Mouse (Mus musculus) hindbrain, embryonic 14.5 days (tissue): Measurements from ENCODE around the gene Pole. TPM values are rescaled to one million over a fixed set of nuclear protein-coding genes. Genes with fewer than 3 reads are reported as not detected.

Source experiments
- ATAC-seq: fragments of 200-750 bp; cut with Nextera tagmentation; 2 replicates; pipeline ENCODE4 v1.8.0; 2017; ENCODE audit warnings: moderate number of reproducible peaks, mild to moderate bottlenecking, moderate TSS enrichment, moderate library complexity; ENCODE audit not compliant: low FRiP score
- DNase-seq: peaks from one replicate; pipeline ENCODE4 v3.0.0-alpha.2; 2015; ENCODE audit warnings: low spot score
- H3K27ac ChIP-seq: fragments of 300-500 bp; sonication (generic); 2 replicates; pipeline ENCODE4 v1.5.1; 2014; ENCODE audit warnings: mild to moderate bottlenecking, moderate library complexity
- H3K27me3 ChIP-seq: fragments of 300-500 bp; sonication (generic); 2 replicates; pipeline ENCODE4 v1.6.1; 2014; ENCODE audit warnings: mild to moderate bottlenecking, low read length, mixed read lengths; ENCODE audit not compliant: control insufficient read depth, insufficient read depth
- H3K36me3 ChIP-seq: fragments of 300-500 bp; sonication (generic); replicated peaks from 2 replicates; pipeline ENCODE4 v1.6.1; 2014; ENCODE audit not compliant: control insufficient read depth, insufficient read depth
- H3K4me1 ChIP-seq: fragments of 300-500 bp; sonication (generic); replicated peaks from 2 replicates; pipeline ENCODE4 v1.6.1; 2014; ENCODE audit warnings: antibody characterized with exemption, low read length, mixed read lengths; ENCODE audit not compliant: control insufficient read depth, insufficient read depth
- H3K4me2 ChIP-seq: fragments of 300-500 bp; sonication (generic); replicated peaks from 2 replicates; pipeline ENCODE4 v1.6.1; 2014; ENCODE audit warnings: mild to moderate bottlenecking, moderate library complexity
- H3K4me3 ChIP-seq: fragments of 300-500 bp; sonication (generic); replicated peaks from 2 replicates; pipeline ENCODE4 v1.5.1; 2014; ENCODE audit warnings: mild to moderate bottlenecking, low read length
- H3K9ac ChIP-seq: fragments of 300-500 bp; sonication (generic); 2 replicates; pipeline ENCODE4 v1.6.1; 2014
- H3K9me3 ChIP-seq: fragments of 300-500 bp; sonication (generic); 2 replicates; pipeline ENCODE4 v1.6.1; 2016; ENCODE audit warnings: low read length; ENCODE audit not compliant: control insufficient read depth
- WGBS: fragments of 180-500 bp; shearing (Covaris S2); extraction: QIAGEN DNeasy Blood & Tissue Kit; methylation state at CpG from one replicate; pipeline ENCODE4 v1.1.7; 2014; 5-methylcytosine and 5-hydroxymethylcytosine counted together
- polyA plus RNA-seq: library from polyadenylated mRNA; unstranded; fragments of >200 nt; fragmentation: Nextera tagmentation; extraction: Ambion mirVana; gene quantifications from 2 replicates; pipeline ENCODE4 v1.2.1, GENCODE M21; 2014

Pole gene
- polyA plus RNA-seq, 1 experiment from 2014 or later, result 8.2 TPM

GRCm38 (mm10) chr5:110385263-110385662 is 99.2 kb downstream of the Pole start:
- H3K27me3 ChIP-seq, result no peaks in the 10 kb centered on the region
- H3K36me3 ChIP-seq, result peaks cover 4% of the 10 kb centered on the region; the same call in 1 of the 2 replicates
- H3K9ac ChIP-seq, result peak overlapping the region; percentile 79
- H3K27ac ChIP-seq, result no peak overlapping the region
- H3K9me3 ChIP-seq, result no peaks in the 10 kb centered on the region
- DNase-seq (no peak), ATAC-seq (no peak)
- peak overlapping the region; percentile 65 for H3K4me2 ChIP-seq
- WGBS, result 50% methylated on average over 4 of the region's 4 CpGs
- H3K4me3 ChIP-seq, result peak overlapping the region; percentile 67
- peaks cover 26% of the 10 kb centered on the region for H3K4me1 ChIP-seq

DNA sequence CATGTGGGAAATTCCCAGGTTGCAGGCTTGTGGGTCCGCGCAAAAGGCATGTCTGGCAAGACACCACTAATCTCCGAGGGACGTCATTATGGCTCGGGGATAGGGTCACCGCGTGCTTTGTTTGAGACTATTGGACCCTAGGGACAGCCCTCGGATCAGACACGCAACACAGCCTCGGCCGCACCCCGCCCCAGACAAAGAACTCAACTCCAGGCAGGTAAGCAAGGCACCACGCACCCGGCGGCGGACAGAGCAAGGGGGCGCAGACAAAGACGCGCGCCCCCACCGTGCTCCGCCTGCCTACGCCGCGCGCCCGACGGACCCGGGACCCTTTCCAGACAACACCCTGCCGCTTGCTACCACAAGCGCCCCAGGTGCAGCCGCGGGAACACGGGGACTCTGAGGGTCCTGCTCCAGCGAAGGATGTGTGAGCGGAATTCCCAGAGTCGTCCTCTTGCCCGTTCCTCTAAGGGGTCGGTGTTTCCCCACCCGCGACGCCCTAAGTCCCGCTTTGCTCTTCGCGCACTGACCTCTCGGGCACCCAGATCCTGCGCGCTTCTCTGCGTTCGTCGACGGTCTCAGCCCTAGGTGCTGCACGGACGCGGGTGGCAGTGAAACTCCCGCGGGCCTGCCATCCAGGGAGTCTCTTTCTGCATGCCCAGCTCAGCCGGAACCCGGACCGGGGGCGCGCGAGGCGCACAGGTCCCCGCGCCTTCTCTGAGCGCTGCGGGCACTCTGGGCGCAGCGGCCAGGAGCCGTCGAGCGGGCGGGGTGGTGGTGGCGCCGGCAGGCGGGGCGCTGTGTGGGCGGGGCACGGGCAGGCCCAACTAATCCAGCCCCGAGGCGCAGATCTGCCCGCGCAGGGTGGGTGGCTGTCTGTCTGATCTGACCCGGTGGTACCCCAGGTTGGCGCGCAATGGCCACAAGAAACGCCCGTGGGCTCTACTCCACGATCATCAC is 100.5 kb downstream of the Pole start:
- peak; percentile 71 for DNase-seq
- Histone ChIP-seq H3K9ac (peak overlapping the region; percentile 79), H3K4me2 (peak overlapping the region; percentile 65), H3K27me3 (no peaks in the 10 kb centered on the region), H3K4me3 (peak overlapping the region; percentile 67), H3K4me1 (peaks cover 26% of the 10 kb centered on the region), H3K27ac (peak overlapping the region; percentile 71), H3K36me3 (no peaks in the 10 kb centered on the region; the same call in 1 of the 2 replicates), H3K9me3 (no peaks in the 10 kb centered on the region)
- ATAC-seq, result peak; percentile 89
- 1% methylated on average over 90 of the region's 90 CpGs for whole genome bisulfite sequencing

Other genes with a start within 250 kb of the Pole start
- gene Gm17655, start 213.8 kb upstream of the Pole start, polyA plus RNA-seq, result 3.9 and 5.5 TPM in 2 replicates
- gene Gm35315, start 191.9 kb upstream of the Pole start, polyA plus RNA-seq, result 0.46 and 0.47 TPM in 2 replicates
- gene Plcxd1, start 186.3 kb upstream of the Pole start, polyA plus RNA-seq, result 1.7 and 3.2 TPM in 2 replicates
- 53.1 and 55.9 TPM in 2 replicates for gene Gtpbp6, start 178.1 kb upstream of the Pole start, polyA plus RNA-seq
- gene Zfp605, start 176.2 kb upstream of the Pole start, polyA plus RNA-seq, result 11.6 and 14.6 TPM in 2 replicates
- gene Chfr, start 150.5 kb upstream of the Pole start, polyA plus RNA-seq, result 86.9 and 88.2 TPM in 2 replicates
- 28.2 and 30.6 TPM in 2 replicates for gene Golga3, start 109.6 kb upstream of the Pole start, polyA plus RNA-seq
- 26.1 and 27.8 TPM in 2 replicates for gene Ankle2, start 55.3 kb upstream of the Pole start, polyA plus RNA-seq
- 108 and 109 TPM in 2 replicates for gene Pgam5, start 16.4 kb upstream of the Pole start, polyA plus RNA-seq
- gene Pxmp2, start 120 bp upstream of the Pole start, polyA plus RNA-seq, result 8.8 and 9.2 TPM in 2 replicates
- 9.9 and 12.2 TPM in 2 replicates for gene P2rx2, start 56.9 kb downstream of the Pole start, polyA plus RNA-seq
- gene Lrcol1, start 58.4 kb downstream of the Pole start, polyA plus RNA-seq, result not detected in 2 replicates
- gene Fbrsl1, start 162.2 kb downstream of the Pole start, polyA plus RNA-seq, result 23.8 and 24.8 TPM in 2 replicates